Mouse (Mus musculus) liver, adult 2 months (tissue): ENCODE data around the gene Znrf1. TPM values are rescaled to one million over a fixed set of nuclear protein-coding genes. Genes with fewer than 3 reads are reported as not detected.

ENCODE experiments used
- DNase-seq: peaks from one replicate; pipeline ENCODE4 v3.0.0-alpha.2; 2011; ENCODE audit warnings: low read depth, low spot score; ENCODE audit errors: extremely low read depth
- H3K27ac ChIP-seq: fragments of 200-500 bp; replicated peaks from 2 replicates; pipeline ENCODE4 v1.5.1; 2012; ENCODE audit warnings: low read depth, mild to moderate bottlenecking, control low read depth, inconsistent platforms, low read length; ENCODE audit not compliant: insufficient read depth
- H3K27me3 ChIP-seq: fragments of 200-500 bp; 2 replicates; pipeline ENCODE4 v1.6.1; 2012; ENCODE audit warnings: mild to moderate bottlenecking, moderate library complexity, low read length, inconsistent platforms; ENCODE audit not compliant: control insufficient read depth, insufficient read depth
- H3K36me3 ChIP-seq: fragments of 200-500 bp; 2 replicates; pipeline ENCODE4 v1.6.1; 2012; ENCODE audit warnings: low read length, inconsistent platforms; ENCODE audit not compliant: control insufficient read depth, insufficient read depth
- H3K4me1 ChIP-seq: fragments of 200-500 bp; 2 replicates; pipeline ENCODE4 v1.6.1; 2011; ENCODE audit warnings: low read length; ENCODE audit not compliant: control insufficient read depth, insufficient read depth
- H3K4me3 ChIP-seq: fragments of 200-500 bp; 2 replicates; pipeline ENCODE4 v1.5.1; 2011; ENCODE audit warnings: low read depth, mild to moderate bottlenecking, control low read depth, low read length, moderate library complexity; ENCODE audit not compliant: insufficient read depth
- H3K79me2 ChIP-seq: fragments of 200-500 bp; 2 replicates; pipeline ENCODE4 v1.6.1; 2012; ENCODE audit warnings: inconsistent platforms, mild to moderate bottlenecking, low read length, moderate library complexity; ENCODE audit not compliant: control insufficient read depth, insufficient read depth
- H3K9ac ChIP-seq: fragments of 200-500 bp; 2 replicates; pipeline ENCODE4 v1.6.1; 2012; ENCODE audit warnings: low read depth, mild to moderate bottlenecking, control low read depth, inconsistent platforms, low read length
- CTCF ChIP-seq: fragments of 200-500 bp; IDR thresholded peaks from 2 replicates; pipeline ENCODE4 v1.5.1; 2011; ENCODE audit warnings: low read depth, low read length, control low read depth
- POLR2A ChIP-seq: fragments of 200-500 bp; IDR thresholded peaks from 2 replicates; pipeline ENCODE4 v1.6.1; 2011; ENCODE audit warnings: low read length, control low read depth; ENCODE audit not compliant: insufficient read depth; ENCODE audit errors: extremely low read depth
- WGBS: fragments of 180-500 bp; shearing (Covaris S2); methylation state at CpG from one replicate; pipeline ENCODE4 v1.1.7; 2018; 5-methylcytosine and 5-hydroxymethylcytosine counted together
- polyA plus RNA-seq: library from polyadenylated mRNA; depleted of rRNA; stranded (reverse); fragments of >200 nt; gene quantifications from 2 replicates; pipeline ENCODE4 v1.2.3, GENCODE M21; 2012; rRNA removed
- total RNA-seq: library from RNA; depleted of rRNA; stranded (reverse); fragments of >200 nt; gene quantifications from 2 replicates; pipeline ENCODE4 v1.2.3, GENCODE M21; 2014; rRNA removed

Gene Znrf1
- total and polyA plus RNA-seq, 2 experiments: 13.8 to 44.3 TPM

GRCm38 (mm10) chr8:111650651-111651050 lies 114.8 kb downstream of the Znrf1 start:
- H3K36me3 ChIP-seq: no peaks in the 10 kb centered on the region
- H3K27ac ChIP-seq: no peak overlapping the region
- H3K79me2 ChIP-seq: peaks cover 39% of the 10 kb centered on the region
- H3K9ac ChIP-seq: no peak overlapping the region
- H3K4me1 ChIP-seq: peaks cover under 1% of the 10 kb centered on the region; the same call in 1 of the 2 replicates
- TF ChIP-seq CTCF (no peak), POLR2A (no peak)
- H3K4me3 ChIP-seq: no peak overlapping the region
- no peaks in the 10 kb centered on the region for H3K27me3 ChIP-seq
- no peak for DNase-seq
- WGBS: 98% methylated on average over 3 of the region's 3 CpGs

GRCm38 (mm10) chr8:111653524-111653923 lies 117.6 kb downstream of the Znrf1 start:
- whole genome bisulfite sequencing: 81% methylated on average over 2 of the region's 2 CpGs
- Histone ChIP-seq H3K9ac (no peak overlapping the region), H3K27me3 (no peaks in the 10 kb centered on the region), H3K27ac (no peak overlapping the region), H3K79me2 (peaks cover 24% of the 10 kb centered on the region; the same call in 1 of the 2 replicates), H3K4me3 (no peak overlapping the region), H3K36me3 (no peaks in the 10 kb centered on the region), H3K4me1 (peaks cover 5% of the 10 kb centered on the region)
- no peak for DNase-seq
- TF ChIP-seq CTCF (no peak), POLR2A (no peak)

GRCm38 (mm10) chr8:111657312-111657854 lies 121.5 kb downstream of the Znrf1 start:
- DNase-seq: no peak
- TF ChIP-seq POLR2A (no peak), CTCF (no peak)
- no peaks in the 10 kb centered on the region for H3K27me3 ChIP-seq
- peaks cover 9% of the 10 kb centered on the region; the same call in 1 of the 2 replicates for H3K79me2 ChIP-seq
- H3K27ac ChIP-seq: no peak overlapping the region
- WGBS: 71% methylated on average over 1 of the region's 1 CpGs
- no peak overlapping the region for H3K4me3 ChIP-seq
- no peaks in the 10 kb centered on the region for H3K36me3 ChIP-seq
- H3K4me1 ChIP-seq: peaks cover 6% of the 10 kb centered on the region
- H3K9ac ChIP-seq: no peak overlapping the region

GRCm38 (mm10) chr8:111658819-111659423 lies 123.0 kb downstream of the Znrf1 start:
- DNase-seq: peak; percentile 49
- Histone ChIP-seq H3K27ac (peak overlapping the region; percentile 6; the same call in 1 of the 2 replicates), H3K4me3 (no peak overlapping the region), H3K4me1 (peaks cover 6% of the 10 kb centered on the region), H3K79me2 (peaks cover 5% of the 10 kb centered on the region; the same call in 1 of the 2 replicates), H3K9ac (no peak overlapping the region), H3K27me3 (no peaks in the 10 kb centered on the region), H3K36me3 (no peaks in the 10 kb centered on the region)
- 61% methylated on average over 6 of the region's 6 CpGs for WGBS
- TF ChIP-seq CTCF (no peak), POLR2A (no peak)

GRCm38 (mm10) chr8:111662473-111662872 lies 126.6 kb downstream of the Znrf1 start:
- H3K4me1 ChIP-seq: peaks cover 6% of the 10 kb centered on the region
- peak; percentile 56 for DNase-seq
- no peak overlapping the region for H3K9ac ChIP-seq
- no peak overlapping the region for H3K4me3 ChIP-seq
- no peak overlapping the region for H3K27ac ChIP-seq
- H3K79me2 ChIP-seq: no peaks in the 10 kb centered on the region; the same call in 1 of the 2 replicates
- H3K27me3 ChIP-seq: no peaks in the 10 kb centered on the region
- H3K36me3 ChIP-seq: no peaks in the 10 kb centered on the region
- 86% methylated on average over 3 of the region's 3 CpGs for WGBS
- TF ChIP-seq CTCF: peak; percentile 85
- TF ChIP-seq POLR2A: no peak

GRCm38 (mm10) chr8:111666751-111667150 lies 130.9 kb downstream of the Znrf1 start:
- WGBS: 81% methylated on average over 2 of the region's 2 CpGs
- H3K79me2 ChIP-seq: no peaks in the 10 kb centered on the region; the same call in 1 of the 2 replicates
- H3K9ac ChIP-seq: no peak overlapping the region
- no peak overlapping the region for H3K4me3 ChIP-seq
- H3K36me3 ChIP-seq: peaks cover 13% of the 10 kb centered on the region; the same call in 1 of the 2 replicates
- DNase-seq: no peak
- no peaks in the 10 kb centered on the region for H3K4me1 ChIP-seq
- H3K27ac ChIP-seq: no peak overlapping the region
- TF ChIP-seq POLR2A (no peak), CTCF (no peak)
- no peaks in the 10 kb centered on the region for H3K27me3 ChIP-seq

Other genes with a start within 250 kb of the Znrf1 start
- 12.2 and 14.0 TPM in 2 replicates for gene Rfwd3, start 235.9 kb upstream of the Znrf1 start, total RNA-seq
- 4.9 and 6.3 TPM in 2 replicates for gene Rfwd3, start 235.9 kb upstream of the Znrf1 start, polyA plus RNA-seq
- gene Mlkl, start 197.9 kb upstream of the Znrf1 start, total RNA-seq: 6.0 and 6.4 TPM in 2 replicates
- 1.1 and 2.5 TPM in 2 replicates for gene Mlkl, start 197.9 kb upstream of the Znrf1 start, polyA plus RNA-seq
- 0.09 TPM in 1 of 2 replicates, not detected in the other for gene Fa2h, start 142.3 kb upstream of the Znrf1 start, total RNA-seq
- 0.06 and 0.09 TPM in 2 replicates for gene Fa2h, start 142.3 kb upstream of the Znrf1 start, polyA plus RNA-seq
- 4.8 and 5.4 TPM in 2 replicates for gene Wdr59, start 14.0 kb upstream of the Znrf1 start, total RNA-seq
- gene Wdr59, start 14.0 kb upstream of the Znrf1 start, polyA plus RNA-seq: 4.9 and 5.3 TPM in 2 replicates
- 84.5 and 91.7 TPM in 2 replicates for gene Ldhd, start 94.3 kb downstream of the Znrf1 start, total RNA-seq
- gene Ldhd, start 94.3 kb downstream of the Znrf1 start, polyA plus RNA-seq: 160 and 175 TPM in 2 replicates
- 4.7 and 5.0 TPM in 2 replicates for gene Zfp1, start 107.3 kb downstream of the Znrf1 start, total RNA-seq
- 2.9 and 4.3 TPM in 2 replicates for gene Zfp1, start 107.3 kb downstream of the Znrf1 start, polyA plus RNA-seq
- gene Ctrb1, start 154.9 kb downstream of the Znrf1 start, total RNA-seq: 50.9 and 134 TPM in 2 replicates
- 1.9 and 5.3 TPM in 2 replicates for gene Ctrb1, start 154.9 kb downstream of the Znrf1 start, polyA plus RNA-seq
- gene Bcar1, start 207.7 kb downstream of the Znrf1 start, total RNA-seq: 11.3 and 18.0 TPM in 2 replicates
- 41.2 and 53.2 TPM in 2 replicates for gene Bcar1, start 207.7 kb downstream of the Znrf1 start, polyA plus RNA-seq